Comparison of ENCODE assay signal across 24 mouse cellular contexts in the genomic region with DNA sequence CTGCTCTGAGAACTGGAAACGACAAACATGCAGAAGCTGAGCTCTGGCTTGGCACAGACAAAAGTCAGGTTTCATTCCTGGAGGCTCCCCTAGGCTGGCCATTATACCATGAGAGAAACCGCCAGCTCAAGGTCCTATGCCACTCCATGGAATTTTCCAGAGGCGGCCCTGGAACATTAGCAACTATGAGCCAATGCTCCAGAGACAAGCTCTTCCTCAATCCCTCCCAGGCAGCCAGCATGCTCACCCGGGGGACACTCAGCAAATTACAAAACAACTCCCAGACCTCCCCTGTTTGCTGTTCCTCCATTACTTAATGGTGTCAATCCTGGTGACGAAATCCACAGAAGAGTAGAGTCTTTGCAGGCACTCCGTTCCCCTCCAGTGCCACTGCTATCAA. TPM values are rescaled to one million over a fixed set of nuclear protein-coding genes. Genes with fewer than 3 reads are reported as not detected.
DNase-seq lines count a peak whose midpoint lies in the region; ATAC-seq and TF ChIP-seq lines count a peak whose summit lies in the region.
"Had no signal": no experiment of that assay in that cellular context is flagged by ENCODE, and none has a peak within 500 bp of the region (broad histone marks: within the 10 kb centered on the region; RNA-seq: fewer than 3 reads in every experiment).

No protein-coding gene starts in this region.

- no peak overlapping the region for H3K4me2 ChIP-seq in kidney, embryonic 15.5 days
- H3K4me2 ChIP-seq: embryonic facial prominence, embryonic 12.5 days; liver, embryonic 11.5 days; neural tube, embryonic 15.5 days; stomach, embryonic 15.5 days had no signal

- no peak overlapping the region for H3K4me3 ChIP-seq in kidney, adult 2 months (ENCODE audit: insufficient read depth, low read depth, low read length)
- no peak overlapping the region for H3K4me3 ChIP-seq in kidney, embryonic 15.5 days (replicated peaks)
- H3K4me3 ChIP-seq in brown adipose tissue, adult 24 weeks (ENCODE audit: insufficient read depth, low read depth, low read length): no peak overlapping the region
- no peak overlapping the region for H3K4me3 ChIP-seq in limb, embryonic 10.5 days
- H3K4me3 ChIP-seq: embryonic facial prominence, embryonic 12.5 days; megakaryocyte, embryonic 14.5 days; neural tube, embryonic 15.5 days; stomach, embryonic 15.5 days had no signal

- no peaks in the 10 kb centered on the region for H3K36me3 ChIP-seq in kidney, adult 2 months (ENCODE audit: control insufficient read depth, insufficient read depth, low read length)
- H3K36me3 ChIP-seq in kidney, embryonic 15.5 days: no peaks in the 10 kb centered on the region
- H3K36me3 ChIP-seq in limb, embryonic 10.5 days: no peaks in the 10 kb centered on the region
- H3K36me3 ChIP-seq: embryonic facial prominence, embryonic 12.5 days; neural tube, embryonic 15.5 days; stomach, embryonic 15.5 days had no signal

- no peak for ATAC-seq in kidney, embryonic 15.5 days (replicated peaks; ENCODE audit: low FRiP score)
- ATAC-seq: forebrain, embryonic 14.5 days; hindbrain, embryonic 16.5 days; midbrain, embryonic 16.5 days had no signal

- peak; percentile 93 for DNase-seq in heart, adult 11 months
- no peak for DNase-seq in heart, adult 9 months (ENCODE audit: low spot score in 2 of 2)
- DNase-seq in kidney, adult 2 months: peak; percentile 42
- peak; percentile 80 for DNase-seq in adrenal gland, adult 2 months
- no peak for DNase-seq in right cerebral cortex, postnatal 14 days
- no peak for DNase-seq in limb, embryonic 10.5 days (ENCODE audit: low spot score)
- DNase-seq: B cell, adult 2 months; cerebellum, adult 2 months; heart, postnatal 14 days; lung, adult 18-20 months; right cerebral cortex, postnatal 25 days; thymus, adult 18-20 months; thymus, postnatal 4 days had no signal

- WGBS in kidney, adult 2 months: 59% methylated on average over 6 of the region's 6 CpGs
- 68% methylated on average over 6 of the region's 6 CpGs for WGBS in kidney, embryonic 15.5 days
- WGBS in limb, embryonic 10.5 days: 57% methylated on average over 6 of the region's 6 CpGs

- TF ChIP-seq POLR2A in kidney, adult 2 months (IDR thresholded peaks at IDR 0.05; ENCODE audit: low read depth, low read length): no peak

- TF ChIP-seq CTCF in kidney, adult 2 months (conservative IDR thresholded peaks at IDR 0.05; ENCODE audit: insufficient read depth, insufficient read length, low read depth, low read length): no peak

- no peaks in the 10 kb centered on the region for H3K27me3 ChIP-seq in kidney, adult 2 months (replicated peaks; ENCODE audit: control insufficient read depth, insufficient read depth, low read length)
- H3K27me3 ChIP-seq in kidney, embryonic 15.5 days: no peaks in the 10 kb centered on the region
- no peaks in the 10 kb centered on the region for H3K27me3 ChIP-seq in limb, embryonic 10.5 days (ENCODE audit: low read depth, poor library complexity, severe bottlenecking)
- H3K27me3 ChIP-seq: embryonic facial prominence, embryonic 12.5 days; megakaryocyte, embryonic 14.5 days; neural tube, embryonic 15.5 days; stomach, embryonic 15.5 days had no signal

- no peaks in the 10 kb centered on the region for H3K9me3 ChIP-seq in kidney, embryonic 15.5 days (replicated peaks)
- no peaks in the 10 kb centered on the region for H3K9me3 ChIP-seq in limb, embryonic 10.5 days (replicated peaks)
- H3K9me3 ChIP-seq: embryonic facial prominence, embryonic 12.5 days; megakaryocyte, embryonic 14.5 days; neural tube, embryonic 15.5 days; stomach, embryonic 15.5 days had no signal

- H3K27ac ChIP-seq in kidney, adult 2 months (ENCODE audit: insufficient read depth, low read depth, low read length): no peak overlapping the region
- no peak overlapping the region for H3K27ac ChIP-seq in kidney, embryonic 15.5 days
- H3K27ac ChIP-seq in brown adipose tissue, adult 24 weeks (replicated peaks; ENCODE audit: low read depth, low read length): peak overlapping the region; percentile 79
- no peak overlapping the region for H3K27ac ChIP-seq in limb, embryonic 10.5 days
- H3K27ac ChIP-seq: embryonic facial prominence, embryonic 12.5 days; neural tube, embryonic 15.5 days; stomach, embryonic 15.5 days had no signal

- H3K9ac ChIP-seq in kidney, embryonic 15.5 days: no peak overlapping the region
- H3K9ac ChIP-seq: embryonic facial prominence, embryonic 12.5 days; neural tube, embryonic 15.5 days; stomach, embryonic 15.5 days had no signal

- no peaks in the 10 kb centered on the region for H3K4me1 ChIP-seq in kidney, adult 2 months (ENCODE audit: control insufficient read depth, insufficient read depth, low read length)
- H3K4me1 ChIP-seq in kidney, embryonic 15.5 days: no peaks in the 10 kb centered on the region
- peaks cover 12% of the 10 kb centered on the region; the same call in 1 of the 2 replicates for H3K4me1 ChIP-seq in brown adipose tissue, adult 24 weeks (ENCODE audit: control insufficient read depth, insufficient read depth, insufficient read length, low read length)
- no peaks in the 10 kb centered on the region for H3K4me1 ChIP-seq in limb, embryonic 10.5 days
- H3K4me1 ChIP-seq: embryonic facial prominence, embryonic 12.5 days; megakaryocyte, embryonic 14.5 days; neural tube, embryonic 15.5 days; stomach, embryonic 15.5 days had no signal

RNA-seq across cellular contexts. Expression of gene Prkd1, which starts 14.5 kb away (rescaled TPM):
- polyA plus RNA-seq in kidney, adult 2 months (2012; rRNA removed): 3.4 TPM in 2 replicates
- 4.6 and 4.7 TPM in 2 replicates for polyA plus RNA-seq in kidney, embryonic 15.5 days (2015; fragmentation: Nextera tagmentation; extraction: Ambion mirVana)
- 10 to 100 TPM; 14.4 to 14.8 TPM for total RNA-seq in adrenal gland, adult 2 months (2021)
- 3.5 and 5.0 TPM in 2 replicates for polyA plus RNA-seq in adrenal gland, adult 2 months (2012; rRNA removed)
- polyA plus RNA-seq in brown adipose tissue, adult 24 weeks (2012; ENCODE audit: insufficient read depth, insufficient read length, missing spikeins): 12.6 and 14.0 TPM in 2 replicates
- 4.7 and 5.3 TPM in 2 replicates for polyA plus RNA-seq in limb, embryonic 10.5 days (2016; fragmentation: Nextera tagmentation; extraction: Ambion mirVana)
- total RNA-seq: granulocyte monocyte progenitor cell, adult 5-6 weeks had no signal

Comparison
In these comparisons a context has a peak if more than half of its experiments do, and no peak if none do; other contexts are left out.
1. DNase-seq: peak in heart, adult 11 months (single experiment), kidney, adult 2 months (single experiment) and adrenal gland, adult 2 months (single experiment); none in heart, adult 9 months (0 of 2), right cerebral cortex, postnatal 14 days (single experiment) and limb, embryonic 10.5 days (single experiment).